Mouse (Mus musculus) layer of hippocampus, adult 8-10 months (tissue): ENCODE measurements at regions not wholly inside any gene's neighbourhood (a gene's known extent, or its start where the extent isn't known, plus 50 kb on each side); places are given as distances from the start of the nearest gene placed in this dataset.

Experiments
- DNase-seq, 2 experiments: peaks; one replicate each; pipeline ENCODE4 v3.0.0; 2022; ENCODE audit warnings: low spot score in 2 of 2

GRCm38 (mm10) chr8:89658998-89659944 is 615.3 kb upstream of the Sall1 start:
- no peak for DNase-seq

- DNase-seq: no peak
Observed at GRCm38 (mm10) chr8:89655369-89655768, 611.4 kb upstream of the Sall1 start.

GRCm38 (mm10) chr8:89649207-89649890 is 605.4 kb upstream of the Sall1 start:
- DNase-seq: no peak

- no peak for DNase-seq
Observed at GRCm38 (mm10) chr8:89646946-89647345, 603.0 kb upstream of the Sall1 start.

GRCm38 (mm10) chr8:89641339-89641738 is 597.4 kb upstream of the Sall1 start:
- no peak for DNase-seq

GRCm38 (mm10) chr8:89634864-89635263 is 590.9 kb upstream of the Sall1 start:
- DNase-seq: no peak

GRCm38 (mm10) chr8:89632304-89632703 is 588.3 kb upstream of the Sall1 start:
- DNase-seq: no peak

- DNase-seq: no peak
Observed at GRCm38 (mm10) chr8:89630540-89630939, 586.6 kb upstream of the Sall1 start.

- DNase-seq: no peak
Observed at GRCm38 (mm10) chr8:89618089-89618488, 574.1 kb upstream of the Sall1 start.

GRCm38 (mm10) chr8:89615863-89616558 is 572.0 kb upstream of the Sall1 start:
- no peak for DNase-seq

GRCm38 (mm10) chr8:89609074-89609473 is 565.1 kb upstream of the Sall1 start:
- no peak for DNase-seq

GRCm38 (mm10) chr8:89605905-89606468 is 562.0 kb upstream of the Sall1 start:
- no peak for DNase-seq

GRCm38 (mm10) chr8:89604461-89604860 is 560.5 kb upstream of the Sall1 start:
- DNase-seq: no peak

- DNase-seq: no peak
Observed at GRCm38 (mm10) chr8:89596380-89596779, 552.4 kb upstream of the Sall1 start.

GRCm38 (mm10) chr8:89583091-89583490 is 539.1 kb upstream of the Sall1 start:
- DNase-seq: no peak

- DNase-seq: no peak
Observed at GRCm38 (mm10) chr8:89582566-89582965, 538.6 kb upstream of the Sall1 start.

- DNase-seq: peak; percentile 32 to 80
Observed at GRCm38 (mm10) chr8:89571816-89572215, 527.9 kb upstream of the Sall1 start.

GRCm38 (mm10) chr8:89570639-89571325 is 526.8 kb upstream of the Sall1 start:
- no peak for DNase-seq

GRCm38 (mm10) chr8:89569406-89569805 is 525.4 kb upstream of the Sall1 start:
- DNase-seq: no peak

GRCm38 (mm10) chr8:89568641-89569040 is 524.7 kb upstream of the Sall1 start:
- no peak for DNase-seq

- no peak for DNase-seq
Observed at GRCm38 (mm10) chr8:89566986-89567385, 523.0 kb upstream of the Sall1 start.
